Mouse (Mus musculus): ENCODE data around the gene C530025M09Rik. TPM values are rescaled to one million over a fixed set of nuclear protein-coding genes. Genes with fewer than 3 reads are reported as not detected.

The C530025M09Rik gene
- polyA plus RNA-seq, 1 experiment from 2014 or later = 0.52 TPM

DNA sequence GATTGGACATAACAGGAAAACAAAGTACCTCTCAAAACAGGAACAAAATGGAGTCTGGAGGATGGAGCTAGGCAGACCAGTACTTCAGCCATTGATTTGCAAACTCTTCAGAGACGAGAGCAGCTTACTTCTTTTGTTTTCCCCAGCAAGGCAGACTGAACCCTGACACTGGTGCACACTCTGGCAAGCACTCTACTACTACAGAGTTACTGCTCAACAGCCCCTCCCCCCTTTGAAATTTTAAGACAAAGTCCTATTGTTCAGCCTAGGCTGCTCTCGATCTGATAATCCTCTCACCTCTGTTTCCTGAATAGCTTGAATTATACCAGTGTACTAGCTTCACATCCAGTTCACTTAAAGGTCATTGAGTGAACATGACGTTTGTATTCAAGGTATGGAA is 32.4 kb downstream of the C530025M09Rik start:
- Histone ChIP-seq H3K9ac (no peak overlapping the region), H3K27ac (no peak overlapping the region), H3K4me2 (replicated peaks) (no peak overlapping the region), H3K4me1 (0 out of 2 replicates have a peak, but pooled peaks cover 3% of the 10 kb centered on the region), H3K36me3 (no peaks in the 10 kb centered on the region), H3K4me3 (no peak overlapping the region), H3K27me3 (no peaks in the 10 kb centered on the region), H3K9me3 (no peaks in the 10 kb centered on the region)
- ATAC-seq (ENCODE audit: insufficient number of reproducible peaks, insufficient read depth, low FRiP score, low TSS enrichment) = 0 out of 2 replicates have a peak, but pooled peaks have one; percentile 69
- WGBS = 1% methylated on average over 3 of the region's 3 CpGs

Other genes with a start within 250 kb of the C530025M09Rik start
- gene Syndig1, start 2.0 kb downstream of the C530025M09Rik start, polyA plus RNA-seq (2016; fragmentation: Nextera tagmentation; extraction: Ambion mirVana) = 7.9 and 8.3 TPM in 2 replicates